Mouse (Mus musculus) spleen, adult 2 months (tissue): ENCODE data around the gene Heg1.

ENCODE experiments used
- CTCF ChIP-seq: fragments of 200-500 bp; IDR thresholded peaks from 2 replicates; pipeline ENCODE4 v1.5.1; 2011; ENCODE audit warnings: mild to moderate bottlenecking, inconsistent platforms; ENCODE audit not compliant: insufficient read depth, insufficient read length, insufficient replicate concordance; ENCODE audit errors: extremely low read depth
- POLR2A ChIP-seq: fragments of 200-500 bp; IDR thresholded peaks from 2 replicates; pipeline ENCODE4 v1.6.1; 2011; ENCODE audit warnings: low read depth, low read length, inconsistent platforms

DNA sequence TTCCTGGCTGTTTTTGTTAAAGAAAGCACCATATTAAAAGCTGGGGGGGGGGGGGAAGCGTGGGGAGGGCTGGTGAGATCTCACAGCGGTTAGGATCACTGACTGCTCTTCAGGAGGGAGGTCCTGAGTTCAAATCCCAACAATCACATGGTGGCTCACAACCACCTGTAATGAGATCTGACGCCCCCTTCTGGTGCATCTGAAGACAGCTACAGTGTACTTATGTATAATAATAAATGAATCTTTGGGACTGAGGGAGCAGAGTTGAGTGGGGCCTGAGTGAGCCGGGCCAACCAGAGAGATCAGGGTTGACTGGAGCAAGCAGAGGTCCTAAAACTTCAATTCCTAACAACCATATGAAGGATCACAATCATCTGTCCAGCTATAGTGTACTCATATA is 12.0 kb upstream of the Heg1 start:
- TF ChIP-seq CTCF, result no peak
- TF ChIP-seq POLR2A, result no peak
